Mouse (Mus musculus): Measurements from ENCODE around the gene Kmt5a. TPM values are rescaled to one million over a fixed set of nuclear protein-coding genes. Genes with fewer than 3 reads are reported as not detected.
"Not testable (repeated sequence)": the region's sequence is repeated elsewhere in the genome, so short reads cannot be mapped to it uniquely, and the experiment has no call there.

Gene Kmt5a
- total RNA-seq, 2 experiments from 2014 or later: 57.6 to 66.0 TPM

DNA sequence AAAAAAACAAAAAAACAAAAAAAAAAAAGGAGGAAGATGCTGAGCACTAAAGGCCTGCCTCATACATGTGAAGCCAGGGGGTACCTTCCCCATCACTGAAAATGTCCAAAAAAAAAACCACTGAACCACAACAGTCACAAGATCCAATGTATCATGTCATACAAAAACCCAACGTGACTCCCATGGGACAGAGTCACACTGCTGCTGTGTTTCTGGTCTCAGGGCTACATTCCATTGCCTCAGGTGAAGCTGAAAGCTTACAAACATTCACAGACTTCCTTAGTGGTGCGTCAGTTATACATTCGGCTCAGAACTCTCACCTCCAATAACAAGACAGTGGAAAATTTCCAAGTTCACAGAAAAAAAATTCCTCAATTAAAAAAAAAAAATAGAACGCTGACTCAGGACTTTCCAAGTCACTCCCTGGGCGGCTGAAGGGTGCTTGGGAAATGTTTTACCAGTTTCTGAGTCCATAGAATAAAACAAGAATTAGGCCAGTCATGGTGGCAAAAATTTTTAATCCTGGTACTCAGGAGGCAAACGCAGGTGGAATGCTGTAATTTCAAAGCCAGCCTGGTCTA, 31.0 kb downstream of the Kmt5a start:
- intact Hi-C loops (cut with DNase I): no loop called here
- no peak for DNase-seq (ENCODE audit: low spot score in 2 of 2)

DNA sequence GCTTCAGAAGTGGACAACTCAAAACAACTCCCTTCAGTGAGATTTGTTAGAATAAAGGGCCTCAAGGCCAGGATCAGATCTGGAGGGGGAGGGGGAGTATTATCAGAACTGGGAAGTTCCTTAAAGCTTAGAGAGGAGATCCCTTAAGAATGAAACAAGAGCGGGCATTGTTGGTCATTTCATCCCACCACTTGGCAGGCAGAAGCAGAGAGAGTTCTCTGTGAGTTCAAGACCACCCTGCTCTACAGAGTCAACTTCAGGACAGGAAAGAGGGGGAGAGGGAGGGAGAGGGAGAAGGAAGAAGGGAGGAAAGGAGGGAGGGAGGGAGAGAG, 39.1 kb downstream of the Kmt5a start:
- no peak for DNase-seq (ENCODE audit: low spot score in 2 of 2)
- intact Hi-C loops (cut with DNase I): loop anchor here (2.0 kb wide), 1 partner anchor 46 kb away; no protein-coding TSS in a partner anchor

DNA sequence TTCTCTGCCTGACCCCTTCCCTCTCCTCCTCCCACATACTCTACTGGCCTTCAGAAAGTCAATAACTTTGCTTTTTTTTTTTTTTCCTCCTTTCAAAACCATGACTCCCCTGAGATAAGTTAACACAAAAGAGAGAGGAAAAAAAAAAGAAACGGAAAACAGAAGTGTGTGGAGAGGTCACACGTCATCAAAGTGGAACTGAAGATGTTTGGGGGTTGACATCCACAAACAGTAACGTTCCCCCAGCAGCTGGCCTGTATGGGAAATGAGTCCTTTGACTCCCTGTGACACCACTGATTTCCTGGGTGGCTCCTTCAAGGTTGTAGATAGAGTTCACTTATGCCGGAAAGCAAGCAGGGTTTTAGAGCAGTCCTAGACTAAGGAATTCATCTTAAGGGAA, 40.4 kb downstream of the Kmt5a start:
- no peak for DNase-seq (ENCODE audit: low spot score in 2 of 2)
- intact Hi-C loops (cut with DNase I): loop anchor here (5.0 kb wide), 1 partner anchor 57 kb away; no protein-coding TSS in a partner anchor

DNA sequence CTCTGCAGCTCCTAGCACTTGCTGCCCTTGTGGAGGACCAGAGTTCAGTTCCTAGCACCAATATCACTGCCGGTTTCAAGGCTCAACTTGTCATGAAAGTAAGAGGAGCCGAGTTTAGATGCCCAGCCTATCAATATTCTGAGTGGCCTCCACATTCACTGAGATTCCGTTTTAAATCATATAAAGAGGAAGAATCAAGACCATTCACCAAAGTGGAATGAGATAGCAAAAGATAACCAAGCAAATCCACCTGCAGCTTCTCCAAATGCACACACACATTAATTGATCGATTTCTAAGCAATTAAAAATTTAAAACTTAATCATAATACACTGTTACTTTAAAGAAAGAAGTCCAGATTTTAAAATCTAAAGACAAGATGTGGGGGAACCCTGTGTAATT, 42.0 kb downstream of the Kmt5a start:
- DNase-seq (ENCODE audit: low spot score in 2 of 2): no peak
- intact Hi-C loops (cut with DNase I): loop anchor here (5.0 kb wide), 1 partner anchor 56 kb away; no protein-coding TSS in a partner anchor

DNA sequence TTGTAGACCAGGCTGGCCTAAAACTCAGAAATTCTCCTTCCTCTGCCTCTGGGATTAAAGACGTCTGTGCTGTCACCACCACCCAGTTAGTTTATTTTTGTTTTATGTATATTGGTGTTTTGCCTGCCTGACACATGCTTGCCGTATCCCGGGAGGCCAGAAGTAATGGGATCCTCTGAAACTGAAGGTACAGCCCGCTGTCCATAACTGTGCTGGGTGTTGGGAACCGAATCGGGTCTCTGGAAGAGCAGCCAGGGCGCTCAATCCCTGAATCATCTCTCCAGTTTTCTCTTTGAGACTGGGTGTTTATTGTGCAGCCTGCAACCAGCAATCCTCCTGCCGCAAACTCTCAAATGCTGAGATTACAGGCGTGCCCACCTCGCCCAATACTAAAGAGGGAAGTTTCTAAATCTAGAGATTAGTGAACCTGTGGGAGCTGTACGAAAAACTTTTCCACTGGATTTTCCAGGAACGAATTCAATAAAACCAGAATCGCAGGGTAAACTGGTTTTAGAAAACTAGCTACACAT, 42.8 kb downstream of the Kmt5a start:
- intact Hi-C loops (cut with DNase I): loop anchor here (5.0 kb wide), 1 partner anchor 55 kb away; no protein-coding TSS in a partner anchor
- peak; percentile 23 to 59 for DNase-seq (ENCODE audit: low spot score in 2 of 2)

DNA sequence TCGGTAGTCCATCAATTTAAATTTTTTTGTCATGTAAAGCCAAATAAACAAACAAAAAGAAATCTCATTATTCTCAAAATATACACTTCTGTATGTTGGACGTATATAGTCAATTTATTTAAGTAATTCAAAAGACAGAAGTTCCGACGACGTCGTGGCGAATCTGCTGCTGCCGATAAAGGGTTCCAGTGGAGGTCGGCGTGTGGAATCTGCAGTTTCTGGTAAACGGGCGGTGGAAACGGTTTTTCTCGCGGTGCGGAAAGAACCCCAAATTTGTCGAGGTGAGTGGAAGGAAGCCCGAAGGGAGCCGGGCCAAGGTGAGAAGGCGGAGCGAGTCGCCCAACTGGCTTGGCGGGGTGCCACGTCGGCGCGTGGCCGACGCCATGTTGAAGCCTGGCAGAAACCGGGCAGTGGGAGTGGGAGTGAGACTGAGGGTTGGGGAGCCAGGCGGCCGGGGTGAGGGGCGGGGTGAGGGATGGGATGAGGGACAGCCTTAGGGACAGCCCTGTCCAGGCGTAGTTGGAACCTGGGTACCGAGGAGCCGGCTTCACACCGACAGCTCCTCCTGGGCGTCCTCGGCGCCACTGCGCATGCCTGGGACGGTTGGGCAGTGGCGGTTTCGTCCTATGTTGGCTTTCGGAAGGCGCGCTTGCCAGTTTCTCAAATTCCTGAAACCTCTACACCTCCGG, 43.4 kb downstream of the Kmt5a start, which contains the start of gene Snrnp35:
TSS of gene Snrnp35 (plus strand) at position 169 of the 689 bp plus-strand sequence.
- peak; percentile 89 to 92 for DNase-seq (ENCODE audit: low spot score in 2 of 2)
- intact Hi-C loops (cut with DNase I): loop anchor here (5.0 kb wide), 1 partner anchor 54 kb away; no protein-coding TSS in a partner anchor

DNA sequence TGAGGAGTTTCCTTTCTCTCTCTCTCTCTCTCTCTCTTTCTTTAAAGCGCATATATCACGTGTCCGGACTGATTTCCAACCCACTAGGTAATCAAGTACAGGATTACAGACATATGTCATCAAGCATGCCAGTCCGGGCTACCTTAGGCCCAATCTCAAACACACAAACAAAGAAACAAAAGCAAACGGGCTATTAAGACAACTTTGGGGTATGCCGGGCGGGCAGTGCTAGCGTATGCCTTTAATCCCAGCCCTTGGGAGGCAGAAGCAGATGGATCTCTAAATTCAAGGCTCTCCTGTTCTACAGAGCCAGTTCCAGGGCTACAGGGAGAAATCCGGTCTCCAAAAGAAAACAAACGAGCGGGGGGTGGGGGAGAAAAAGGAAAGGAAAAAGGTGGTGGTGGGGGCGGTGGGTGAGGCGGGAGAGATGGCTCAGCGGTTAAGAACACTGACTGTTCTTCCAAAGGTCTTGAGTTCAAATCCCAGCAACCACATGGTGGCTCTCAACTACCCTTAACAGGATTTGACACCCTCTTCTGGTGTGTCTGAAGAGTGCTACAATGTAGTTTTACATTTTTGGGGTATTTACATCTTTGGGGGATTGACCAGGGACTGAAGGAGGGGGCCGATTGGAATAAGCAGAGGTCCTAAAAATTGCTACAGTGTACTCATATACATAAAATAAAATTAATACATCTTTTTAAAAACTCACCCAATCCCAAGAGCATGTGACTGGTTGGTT, 44.1 kb downstream of the Kmt5a start:
- intact Hi-C loops (cut with DNase I): loop anchor here (5.0 kb wide), 1 partner anchor 53 kb away; no protein-coding TSS in a partner anchor
- no peak for DNase-seq (ENCODE audit: low spot score in 2 of 2)

DNA sequence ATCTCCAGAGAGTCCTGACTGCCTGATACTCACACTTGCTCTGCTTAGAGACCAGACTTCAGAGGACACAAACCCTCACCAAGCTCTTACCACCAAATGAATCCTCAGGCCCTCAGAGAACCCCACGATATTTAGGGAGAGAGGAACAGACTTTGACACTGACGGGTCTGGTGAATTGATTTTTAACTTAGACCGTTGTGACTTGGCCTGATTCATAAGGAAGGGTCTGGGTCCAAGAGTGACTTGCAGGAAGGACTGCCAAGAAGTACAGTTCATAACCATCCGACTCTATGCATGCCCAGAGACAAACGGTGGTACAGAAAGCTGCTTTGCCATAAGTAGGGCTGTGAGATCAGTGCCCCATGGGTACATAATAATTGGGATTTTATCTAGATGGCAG, 45.9 kb downstream of the Kmt5a start:
- intact Hi-C loops (cut with DNase I): no loop called here
- DNase-seq (ENCODE audit: low spot score in 2 of 2): no peak

DNA sequence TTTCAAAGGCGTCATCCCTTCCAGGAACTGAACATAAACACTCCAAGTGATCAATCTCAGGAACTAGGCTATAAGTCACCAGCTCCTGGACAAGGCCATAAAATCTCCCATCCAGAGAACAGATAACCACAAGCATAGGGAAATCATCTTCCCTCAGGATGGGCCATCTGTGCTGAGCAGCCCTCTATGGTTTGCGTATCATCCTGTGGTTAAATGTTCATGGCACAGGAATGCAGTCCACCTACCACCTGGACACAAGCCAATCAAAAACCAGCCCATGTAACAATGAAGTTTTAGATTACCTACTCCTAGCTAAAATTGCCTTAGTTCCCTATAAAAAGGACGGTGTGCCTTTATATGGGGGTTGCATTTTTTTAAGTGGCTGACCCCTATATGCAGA, 49.2 kb downstream of the Kmt5a start:
- intact Hi-C loops (cut with DNase I): no loop called here
- no peak for DNase-seq (ENCODE audit: low spot score in 2 of 2)

DNA sequence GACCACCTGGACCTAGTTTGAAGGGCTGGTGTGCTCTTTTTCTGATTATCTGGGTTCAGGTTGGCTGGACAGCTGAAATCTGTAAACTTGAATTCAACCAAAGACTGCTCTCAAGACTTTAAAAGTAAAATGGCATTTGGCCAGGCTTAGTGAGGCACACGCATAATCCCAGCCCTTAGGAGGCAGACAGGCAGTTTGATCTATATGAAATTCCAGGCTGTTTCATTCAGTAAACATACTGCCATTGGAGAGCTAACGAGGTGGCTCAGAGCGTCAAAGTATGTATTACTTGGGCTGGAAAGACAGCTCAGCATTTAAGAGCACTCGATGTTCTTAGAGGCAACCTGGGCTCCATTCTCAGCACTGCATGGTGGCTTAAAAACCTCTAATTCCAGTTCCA, 52.0 kb downstream of the Kmt5a start:
- no peak for DNase-seq (ENCODE audit: low spot score in 2 of 2)
- intact Hi-C loops (cut with DNase I): no loop called here

DNA sequence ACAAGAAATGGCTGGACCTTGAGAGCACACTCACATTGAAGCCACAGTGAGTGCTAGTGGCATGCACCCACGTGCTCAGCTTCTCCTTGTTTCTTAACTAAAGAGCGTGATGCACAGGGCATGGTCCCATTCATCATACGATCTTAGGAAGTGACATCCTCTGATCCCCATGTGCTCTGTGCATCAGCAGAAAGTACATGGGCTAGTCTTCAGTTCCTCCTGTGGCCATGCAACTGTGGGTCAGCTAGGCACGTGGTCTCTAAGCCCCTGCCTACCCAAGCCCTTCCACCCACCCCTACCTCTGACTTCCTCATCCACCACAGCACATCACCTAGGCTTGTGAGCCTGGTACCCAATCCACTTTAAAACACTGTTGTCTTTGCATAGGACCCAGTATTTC, 52.9 kb downstream of the Kmt5a start:
- intact Hi-C loops (cut with DNase I): no loop called here

DNA sequence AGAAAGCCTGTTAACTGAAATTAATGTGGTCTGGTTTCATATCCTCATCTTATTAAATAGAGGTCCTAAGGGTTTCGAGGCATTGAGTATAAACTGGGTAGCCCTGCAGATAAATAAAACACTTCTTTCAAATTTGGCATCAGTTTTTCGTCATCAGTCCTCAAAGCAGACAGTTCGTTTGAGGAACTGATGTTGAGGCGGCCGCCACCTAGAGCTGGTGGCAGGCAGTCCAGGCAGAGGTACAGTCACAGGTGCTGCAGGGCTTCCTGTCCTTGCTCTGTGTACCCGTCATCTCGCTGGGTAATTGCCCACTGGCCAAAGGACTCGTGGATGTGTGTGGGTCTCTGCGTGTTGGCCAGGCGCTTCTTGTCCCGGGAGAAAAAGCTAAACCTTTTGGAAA, 53.7 kb downstream of the Kmt5a start:
- intact Hi-C loops (cut with DNase I): no loop called here
- DNase-seq (ENCODE audit: low spot score in 2 of 2): no peak

More for the DNA sequence above, 52.9 kb downstream of the Kmt5a start:
- no peak for DNase-seq (ENCODE audit: low spot score in 2 of 2)

DNA sequence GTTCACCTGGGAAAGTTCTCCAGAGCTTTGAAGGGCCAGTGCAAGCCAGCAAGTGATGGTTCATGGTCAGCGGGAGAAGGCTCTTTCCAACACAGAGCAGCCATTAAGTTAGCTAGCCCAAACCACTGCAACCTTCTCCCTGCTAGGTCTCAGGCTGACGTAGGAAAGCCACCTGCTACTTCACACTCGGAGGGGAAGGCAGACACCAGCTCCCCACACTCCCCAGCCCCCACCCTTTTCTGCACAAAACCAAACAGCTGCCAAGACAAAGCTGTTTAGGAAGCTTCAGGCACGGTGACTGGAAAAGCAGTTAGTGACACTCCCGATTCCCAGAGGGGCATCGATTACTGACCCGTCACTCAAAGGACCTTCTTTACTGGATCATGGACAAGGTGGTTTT, 55.8 kb downstream of the Kmt5a start:
- intact Hi-C loops (cut with DNase I): no loop called here
- DNase-seq (ENCODE audit: low spot score in 2 of 2): peak in 1 of 2 experiments; percentile 72

DNA sequence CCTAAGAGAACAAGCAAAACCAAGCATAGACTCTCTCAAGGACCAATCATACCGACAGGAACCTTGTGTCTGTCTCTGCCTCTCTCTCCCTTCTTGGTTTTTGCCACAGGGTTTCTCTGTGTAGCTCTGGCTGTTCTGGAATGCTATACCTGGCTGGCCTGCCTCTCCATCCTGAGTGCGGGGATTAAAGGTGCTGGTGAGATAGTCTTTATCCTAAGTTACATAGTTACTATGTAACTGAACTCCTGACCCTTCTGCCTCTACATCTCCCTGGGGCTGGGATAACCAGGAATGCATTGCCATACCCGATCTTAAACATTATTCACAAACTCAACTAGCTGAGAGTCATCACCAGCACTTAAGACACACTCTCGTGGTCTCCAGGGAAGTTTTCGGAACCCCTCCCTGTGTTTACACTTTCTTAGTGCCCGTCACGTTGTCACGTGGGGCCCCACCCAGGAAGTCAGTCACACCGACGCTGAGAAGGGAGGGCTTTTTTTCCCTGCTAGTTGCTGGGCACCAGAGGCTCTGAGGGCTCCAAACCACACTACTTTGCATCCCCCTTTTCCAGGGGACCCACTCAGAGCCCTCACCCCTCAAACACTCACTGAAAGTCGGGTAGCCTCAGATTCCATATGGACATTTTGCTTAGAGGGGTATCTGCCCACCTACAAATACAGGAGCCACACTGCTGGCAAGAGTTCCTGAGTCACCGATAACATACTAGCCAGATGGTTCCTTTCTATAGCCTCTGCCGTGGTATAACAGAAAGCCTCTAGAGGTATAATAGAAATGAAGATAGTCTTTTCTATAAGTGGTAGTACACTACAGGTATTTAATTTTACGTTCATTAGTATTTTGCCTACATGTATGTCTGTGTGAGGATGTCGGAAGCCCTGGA, 57.1 kb downstream of the Kmt5a start:
- intact Hi-C loops (cut with DNase I): no loop called here
- DNase-seq (ENCODE audit: low spot score in 2 of 2): peak in 1 of 2 experiments; percentile 62

DNA sequence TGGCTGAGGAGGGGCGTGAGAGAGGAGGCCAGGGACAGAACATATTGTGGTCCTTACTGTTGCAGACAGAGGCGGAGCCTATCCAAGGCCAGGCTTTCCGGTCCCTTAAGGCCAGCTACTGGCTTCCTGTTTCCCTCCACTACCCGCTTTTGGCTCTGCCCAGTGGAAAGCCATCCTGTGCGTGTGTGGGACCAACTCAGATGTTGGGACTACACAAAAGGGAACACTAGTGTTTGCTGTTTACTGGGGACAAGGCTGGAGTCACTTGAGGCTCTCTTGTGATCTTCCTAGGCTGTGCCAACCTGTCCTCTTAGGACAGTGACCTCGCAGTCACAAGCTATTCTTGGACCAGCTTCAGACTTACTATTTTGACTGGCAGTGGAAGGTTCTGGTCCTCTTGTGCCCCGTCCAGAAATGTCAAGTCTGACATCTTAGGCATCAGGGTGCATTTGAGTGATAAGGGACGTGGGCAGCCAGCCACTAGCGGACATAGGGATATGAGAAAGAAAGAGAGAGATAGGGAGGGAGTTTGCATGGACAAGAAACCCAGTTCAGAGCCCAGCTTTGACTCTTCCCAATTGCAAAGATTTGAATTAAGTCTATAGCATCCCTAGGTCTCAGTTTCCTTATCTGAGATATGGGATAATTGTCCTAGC, 58.6 kb downstream of the Kmt5a start:
- DNase-seq (ENCODE audit: low spot score in 2 of 2): peak in 1 of 2 experiments; percentile 69
- intact Hi-C loops (cut with DNase I): no loop called here

DNA sequence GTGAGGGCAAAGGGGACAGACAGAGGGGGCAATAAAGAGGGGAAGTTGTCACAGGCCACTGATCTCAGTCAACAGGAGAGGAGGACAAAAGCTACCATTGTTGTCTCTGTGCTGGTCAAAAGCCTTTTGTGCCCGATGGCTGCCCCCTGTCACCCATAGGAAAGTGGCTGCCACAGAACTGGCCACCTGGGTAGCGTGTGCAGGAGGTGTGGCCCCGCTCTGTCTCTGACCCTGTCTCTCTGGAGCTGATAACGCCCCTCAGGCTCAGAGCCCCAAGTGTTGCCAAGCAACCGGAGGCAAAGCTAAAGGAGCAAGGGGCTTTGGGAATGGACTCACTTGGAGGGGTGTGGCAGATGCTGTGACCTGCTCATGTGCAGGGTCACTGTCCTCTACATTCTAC, 59.3 kb downstream of the Kmt5a start:
- no peak for DNase-seq (ENCODE audit: low spot score in 2 of 2)
- intact Hi-C loops (cut with DNase I): no loop called here

DNA sequence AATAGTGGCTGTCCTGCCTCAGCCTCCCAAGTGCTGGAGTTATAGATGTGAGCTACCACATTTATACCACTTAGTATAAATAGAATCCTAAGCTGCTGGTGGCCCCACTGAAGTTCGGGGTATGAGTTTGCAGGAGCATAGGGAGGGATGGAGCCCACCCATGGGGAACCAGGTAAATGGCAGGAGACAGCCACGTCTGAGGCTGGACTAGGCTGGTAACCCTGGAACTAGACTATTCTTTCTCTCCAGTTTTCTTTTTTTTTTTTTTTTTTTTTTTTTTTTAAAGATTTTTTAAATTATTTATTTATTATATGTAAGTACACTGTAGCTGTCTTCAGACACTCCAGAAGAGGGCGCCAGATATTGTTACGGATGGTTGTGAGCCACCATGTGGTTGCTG, 60.3 kb downstream of the Kmt5a start:
- DNase-seq (ENCODE audit: low spot score in 2 of 2): not testable (repeated sequence)
- intact Hi-C loops (cut with DNase I): loop anchor here (5.0 kb wide), 1 partner anchor 37 kb away; no protein-coding TSS in a partner anchor

DNA sequence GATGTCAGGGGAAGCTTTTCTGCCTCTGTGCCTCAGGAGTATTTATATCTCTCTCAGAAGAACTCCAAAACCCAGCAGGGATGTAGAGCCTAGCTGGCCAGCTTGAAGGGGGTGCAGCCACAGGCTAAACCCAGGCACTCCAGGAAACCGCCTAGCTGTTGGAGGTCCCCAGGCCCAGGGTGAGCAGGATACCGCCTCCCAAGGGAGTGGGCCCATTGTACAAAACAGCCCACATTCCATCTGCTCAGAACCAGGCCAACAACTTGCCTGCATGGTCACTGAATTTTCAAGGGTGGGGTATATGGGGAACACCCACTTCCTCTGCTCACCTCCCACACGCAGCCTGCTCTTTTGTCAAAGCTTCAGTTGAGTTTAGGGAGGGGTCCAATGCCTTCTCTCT, 60.8 kb downstream of the Kmt5a start:
- intact Hi-C loops (cut with DNase I): loop anchor here (5.0 kb wide), 1 partner anchor 37 kb away; no protein-coding TSS in a partner anchor
- DNase-seq (ENCODE audit: low spot score in 2 of 2): peak; percentile 46 to 91

DNA sequence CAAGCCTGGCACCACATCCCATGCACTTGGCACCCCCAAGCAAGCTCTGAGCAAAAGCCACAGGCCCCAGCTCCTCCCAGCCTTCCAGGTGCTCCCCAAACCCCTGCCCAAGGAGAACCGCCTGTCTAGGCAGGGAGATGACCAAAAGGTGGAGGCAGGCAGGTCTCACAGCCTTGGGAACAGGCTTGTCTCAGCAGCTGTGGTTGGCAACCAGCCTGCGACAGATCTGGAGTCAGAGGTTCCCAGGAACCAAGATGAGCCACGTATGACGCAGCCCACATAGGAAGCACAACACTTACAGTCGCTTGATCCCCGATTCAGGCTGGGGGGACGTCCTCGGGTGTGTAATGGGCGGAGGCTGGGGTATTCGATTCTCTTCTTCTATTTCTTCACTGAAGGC, 61.8 kb downstream of the Kmt5a start:
- intact Hi-C loops (cut with DNase I): loop anchor here (5.0 kb wide), 1 partner anchor 36 kb away; no protein-coding TSS in a partner anchor
- no peak for DNase-seq (ENCODE audit: low spot score in 2 of 2)
